Mouse (Mus musculus) liver, adult 10 weeks (tissue): Measurements from ENCODE around the gene Ecsit. TPM values are rescaled to one million over a fixed set of nuclear protein-coding genes. Genes with fewer than 3 reads are reported as not detected.

ENCODE experiments used
- polyA plus RNA-seq: library from polyadenylated mRNA; stranded (reverse); fragments of 350-450 nt; fragmentation: Illumina TruSeq; extraction: RNeasy Lipid Tissue Mini Kit (QIAGEN cat#74804); gene quantifications from one replicate; pipeline ENCODE4 v1.2.3, GENCODE M21; 2014; ENCODE audit warnings: low read depth, low replicate concordance

The Ecsit gene
- 8.2 TPM for polyA plus RNA-seq

DNA sequence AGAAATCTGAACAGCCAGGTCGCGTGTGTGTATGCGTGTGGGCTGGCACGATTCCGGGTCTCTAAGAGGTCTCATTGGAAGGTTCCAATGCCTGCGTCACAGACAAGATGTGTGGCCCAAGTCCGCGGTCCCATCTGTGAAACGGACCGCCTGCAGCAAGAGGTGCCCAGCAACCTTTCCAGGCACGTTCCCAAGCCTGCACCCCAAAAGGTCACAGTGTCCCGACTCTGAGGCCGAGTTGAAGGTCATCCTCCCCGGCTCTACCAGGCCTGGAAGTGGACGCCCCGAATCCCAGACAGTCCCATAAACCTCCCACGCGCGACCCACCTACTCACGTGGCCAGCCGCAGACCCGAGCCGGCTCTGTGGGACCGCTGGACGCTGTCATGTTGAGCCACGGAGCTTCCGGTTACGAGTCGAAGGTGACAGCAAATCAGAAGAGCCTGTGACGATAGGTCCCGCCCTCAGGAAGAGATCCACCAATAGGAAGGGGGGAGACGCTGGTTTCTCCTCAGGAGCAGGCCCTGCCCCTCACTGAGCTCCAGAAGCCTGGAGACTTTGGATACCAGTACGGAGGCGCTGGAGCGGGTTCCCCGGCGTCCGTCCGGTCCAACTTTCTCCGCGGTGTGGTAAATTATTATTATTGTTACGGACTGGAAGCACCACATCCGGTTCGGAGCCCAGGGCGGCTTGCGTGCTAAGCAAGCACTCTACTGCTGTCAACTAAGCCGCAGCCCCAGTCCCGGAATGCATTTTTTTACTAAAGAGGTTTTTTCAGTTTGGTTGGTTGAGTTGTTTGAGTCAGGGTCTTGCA is at the start of gene Ecsit:
Gene Ecsit, minus strand, starts transcription at position 417 of the 813 bp plus-strand sequence.

DNA sequence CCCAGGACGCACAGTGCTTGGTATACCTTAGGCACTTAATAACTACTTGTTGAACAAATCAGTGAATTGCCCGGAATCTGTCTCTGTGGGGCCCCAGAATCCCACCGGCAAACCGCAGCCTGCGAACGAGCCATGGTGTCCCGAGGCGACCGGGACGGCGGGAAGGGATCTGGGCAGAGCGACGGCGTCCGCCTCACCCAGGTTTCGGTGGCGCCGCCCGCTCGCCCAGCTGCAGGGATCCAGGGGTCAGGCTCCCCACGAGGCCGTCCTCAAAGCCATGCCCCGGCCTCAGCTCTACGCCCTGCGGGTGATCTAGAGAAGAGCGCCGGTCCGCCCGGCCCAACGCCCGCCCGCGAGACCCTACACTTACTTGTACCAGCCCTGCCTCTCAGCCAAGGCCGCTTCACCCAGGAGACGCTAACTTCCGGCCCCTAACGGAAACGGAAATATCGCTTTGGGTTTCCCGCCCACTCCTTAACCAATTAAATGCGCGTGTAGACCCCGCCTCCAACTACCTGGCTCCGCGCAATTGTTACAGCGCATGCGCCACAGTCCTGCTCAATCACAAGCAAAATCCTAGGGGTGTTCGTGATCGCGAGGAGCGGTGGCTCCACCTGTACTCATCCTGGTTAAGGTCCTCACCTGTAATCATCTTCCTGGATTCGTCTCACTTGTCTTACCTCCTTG is 31.6 kb upstream of the Ecsit start, which contains the start of gene Elof1:
Gene Elof1, minus strand, starts transcription at position 433 of the 687 bp plus-strand sequence.

DNA sequence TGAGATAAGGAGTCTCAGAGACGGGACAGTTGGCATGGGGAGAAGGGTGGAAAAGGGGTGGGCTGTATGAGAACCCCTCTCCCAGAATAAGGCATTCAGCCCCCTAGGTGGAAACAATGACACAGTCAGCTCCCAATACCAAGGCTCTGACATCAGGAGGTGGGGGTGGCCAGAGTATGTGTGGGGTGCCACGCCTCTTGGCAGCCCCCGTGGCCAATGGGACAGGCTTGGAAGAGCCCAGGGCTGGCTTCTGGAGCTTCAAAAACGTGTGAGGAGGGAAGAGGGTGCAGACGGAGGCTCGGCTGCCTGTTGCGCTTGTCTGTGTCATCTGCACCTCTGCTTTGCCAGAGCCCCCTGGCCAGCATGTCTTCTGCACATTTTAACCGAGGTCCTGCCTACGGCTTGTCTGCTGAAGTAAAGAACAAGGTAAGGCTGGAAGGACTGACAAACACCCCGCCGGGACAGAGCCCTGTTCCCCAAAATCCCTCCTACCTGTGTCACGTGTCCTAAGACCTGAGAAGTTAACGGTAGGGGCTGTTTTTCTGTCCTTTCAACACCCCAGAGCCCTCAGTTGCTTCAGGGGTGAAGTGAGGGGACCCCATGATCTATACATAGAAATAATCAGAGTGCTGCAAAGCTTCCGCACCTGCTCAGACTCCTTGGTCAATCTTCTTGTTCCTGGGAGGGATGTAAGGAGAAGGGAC is 13.9 kb upstream of the Ecsit start, which contains the start of gene Cnn1:
Gene Cnn1, plus strand, starts transcription at position 224 of the 704 bp plus-strand sequence.

GRCm38 (mm10) chr9:22070791-22071573 is 14.3 kb downstream of the Ecsit start, which contains the start of the genes Gm49318 and Zfp653:
Gm49318 (minus strand) TSS chr9:22071259.
Zfp653 (minus strand) TSS chr9:22071376.

DNA sequence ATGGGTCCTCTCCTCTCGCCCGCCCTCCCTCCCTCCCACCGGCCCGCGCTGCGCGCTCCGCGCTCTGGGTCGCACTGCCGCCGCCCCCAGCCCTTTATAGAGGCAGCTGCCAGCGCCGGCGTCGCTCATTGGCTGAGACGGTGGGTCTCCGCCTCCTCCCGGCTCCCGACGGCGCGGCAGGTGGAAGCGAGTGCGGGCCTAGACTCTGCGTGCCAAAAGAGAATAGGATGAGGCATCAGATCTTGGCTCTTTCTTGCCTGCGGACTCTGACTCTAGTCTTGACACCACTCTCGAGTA is 33.3 kb downstream of the Ecsit start, which contains the start of gene Elavl3:
Gene Elavl3, minus strand, starts transcription at position 66 of the 297 bp plus-strand sequence.

Other genes starting within 250 kb of the Ecsit start
- gene Angptl8, start 249.9 kb downstream of the Ecsit start, polyA plus RNA-seq, result not detected
- gene Dock6, start 232.8 kb downstream of the Ecsit start, polyA plus RNA-seq, result 3.8 TPM
- 1.7 TPM for gene Rab3d, start 167.2 kb downstream of the Ecsit start, polyA plus RNA-seq
- 1.5 TPM for gene Ccdc159, start 158.0 kb downstream of the Ecsit start, polyA plus RNA-seq
- 32.3 TPM for gene Tmem205, start 157.9 kb downstream of the Ecsit start, polyA plus RNA-seq
- 0.32 TPM for gene Plppr2, start 148.4 kb downstream of the Ecsit start, polyA plus RNA-seq
- gene Swsap1, start 129.7 kb downstream of the Ecsit start, polyA plus RNA-seq, result 3.7 TPM
- not detected for gene Epor, start 121.9 kb downstream of the Ecsit start, polyA plus RNA-seq
- gene Rgl3, start 96.0 kb downstream of the Ecsit start, polyA plus RNA-seq, result 3.0 TPM
- not detected for gene Ccdc151, start 82.8 kb downstream of the Ecsit start, polyA plus RNA-seq
- 9.6 TPM for gene Prkcsh, start 82.6 kb downstream of the Ecsit start, polyA plus RNA-seq
- not detected for gene Elavl3, start 33.4 kb downstream of the Ecsit start, polyA plus RNA-seq
- gene Gm49318, start 14.2 kb downstream of the Ecsit start, polyA plus RNA-seq, result not detected
- gene Zfp653, start 14.1 kb downstream of the Ecsit start, polyA plus RNA-seq, result 0.16 TPM
- 0.50 TPM for gene Cnn1, start 13.8 kb upstream of the Ecsit start, polyA plus RNA-seq
- gene Elof1, start 31.7 kb upstream of the Ecsit start, polyA plus RNA-seq, result 9.1 TPM
- 14.5 TPM for gene Acp5, start 50.3 kb upstream of the Ecsit start, polyA plus RNA-seq
- gene Pigyl, start 71.4 kb upstream of the Ecsit start, polyA plus RNA-seq, result 5.8 TPM
- 0.21 TPM for gene Zfp872, start 102.7 kb upstream of the Ecsit start, polyA plus RNA-seq
- gene Zfp809, start 140.3 kb upstream of the Ecsit start, polyA plus RNA-seq, result 34.5 TPM
- gene Zfp599, start 174.5 kb upstream of the Ecsit start, polyA plus RNA-seq, result 0.29 TPM
- 9.0 TPM for gene Zfp810, start 222.2 kb upstream of the Ecsit start, polyA plus RNA-seq